Mouse (Mus musculus): Measurements from ENCODE around the gene Ralgps1. TPM values are rescaled to one million over a fixed set of nuclear protein-coding genes. Genes with fewer than 3 reads are reported as not detected.
A peak's percentile ranks its signal among the peaks of the same experiment; 100 is the strongest.

Ralgps1 gene
- polyA plus RNA-seq, 1 experiment from 2014 or later = 8.0 TPM

DNA sequence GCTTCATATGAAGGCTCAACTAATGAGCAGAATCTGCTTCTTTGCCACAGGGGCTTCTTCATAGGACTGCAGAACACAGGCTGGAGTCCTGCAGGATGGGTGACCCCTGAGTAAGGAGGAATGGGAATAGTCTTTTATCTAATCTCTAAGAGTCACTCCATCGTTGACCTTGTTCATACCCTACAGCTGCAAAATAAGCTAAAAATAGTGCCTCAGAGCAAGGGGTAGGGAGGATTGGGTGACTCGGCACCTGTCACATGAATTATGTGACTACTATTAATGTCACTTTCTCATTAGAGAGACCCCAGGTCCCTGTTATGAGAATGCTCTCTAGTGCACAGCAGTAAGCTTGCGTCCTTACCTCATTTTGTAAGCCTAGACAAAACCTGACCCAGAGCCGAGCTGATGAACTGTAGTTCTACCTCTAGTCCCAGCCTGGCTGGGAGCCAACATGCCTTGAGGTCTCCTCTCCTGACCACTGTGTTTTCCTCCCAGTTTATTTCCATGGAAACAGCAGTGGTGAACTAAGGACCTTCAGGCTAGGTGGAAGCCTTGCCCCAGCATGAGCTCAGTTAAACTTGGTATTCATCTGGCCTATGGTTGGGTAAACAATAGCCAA lies 117.6 kb downstream of the Ralgps1 start:
- WGBS = 54% methylated on average over 4 of the region's 4 CpGs

DNA sequence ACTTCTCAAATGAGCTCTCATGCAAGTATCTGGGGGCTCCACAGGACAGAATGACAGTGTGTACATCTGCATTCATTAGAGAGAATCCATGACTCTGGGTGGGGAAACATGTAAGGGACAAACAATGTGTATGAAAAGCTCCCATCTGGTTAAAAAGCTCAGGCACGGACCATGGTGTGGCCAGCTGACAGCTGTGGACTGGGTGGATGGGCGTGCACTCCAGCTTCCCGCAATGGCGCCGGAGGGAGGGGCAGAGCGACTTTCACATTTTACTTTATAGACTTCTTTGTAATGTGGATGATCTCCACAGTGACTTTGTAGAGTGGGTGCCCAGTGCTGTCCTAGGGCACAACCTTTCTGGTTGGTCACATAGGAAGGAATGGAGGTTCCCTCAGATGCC lies 118.5 kb downstream of the Ralgps1 start:
- no peaks in the 10 kb centered on the region for H3K36me3 ChIP-seq (ENCODE audit: control insufficient read depth, insufficient read depth, low read length)
- no peak overlapping the region for H3K4me2 ChIP-seq (ENCODE audit: low read depth, low read length)
- no peaks in the 10 kb centered on the region for H3K9me3 ChIP-seq (replicated peaks; ENCODE audit: control insufficient read depth, low read length)
- no peak for ATAC-seq (ENCODE audit: insufficient read depth, low FRiP score)
- 85% methylated on average over 6 of the region's 6 CpGs for WGBS
- 0 out of 2 replicates have a peak, but pooled peaks cover 12% of the 10 kb centered on the region for H3K4me1 ChIP-seq (ENCODE audit: control insufficient read depth, insufficient read depth, low read length)
- no peak overlapping the region for H3K27ac ChIP-seq (ENCODE audit: low read length)
- no peaks in the 10 kb centered on the region for H3K27me3 ChIP-seq (ENCODE audit: control insufficient read depth, insufficient read depth, low read length)
- no peak overlapping the region for H3K9ac ChIP-seq (ENCODE audit: low read length)
- no peak overlapping the region for H3K4me3 ChIP-seq (replicated peaks; ENCODE audit: low read length)

More for the DNA sequence above, 117.6 kb downstream of the Ralgps1 start:
- H3K27ac ChIP-seq (ENCODE audit: low read length) = no peak overlapping the region
- H3K4me3 ChIP-seq (replicated peaks; ENCODE audit: low read length) = no peak overlapping the region
- no peaks in the 10 kb centered on the region for H3K27me3 ChIP-seq (ENCODE audit: control insufficient read depth, insufficient read depth, low read length)
- no peaks in the 10 kb centered on the region for H3K36me3 ChIP-seq (ENCODE audit: control insufficient read depth, insufficient read depth, low read length)
- ATAC-seq (ENCODE audit: insufficient read depth, low FRiP score) = no peak
- H3K4me2 ChIP-seq (ENCODE audit: low read depth, low read length) = no peak overlapping the region
- H3K4me1 ChIP-seq (ENCODE audit: control insufficient read depth, insufficient read depth, low read length) = 0 out of 2 replicates have a peak, but pooled peaks cover 12% of the 10 kb centered on the region
- H3K9me3 ChIP-seq (replicated peaks; ENCODE audit: control insufficient read depth, low read length) = no peaks in the 10 kb centered on the region
- no peak overlapping the region for H3K9ac ChIP-seq (ENCODE audit: low read length)

DNA sequence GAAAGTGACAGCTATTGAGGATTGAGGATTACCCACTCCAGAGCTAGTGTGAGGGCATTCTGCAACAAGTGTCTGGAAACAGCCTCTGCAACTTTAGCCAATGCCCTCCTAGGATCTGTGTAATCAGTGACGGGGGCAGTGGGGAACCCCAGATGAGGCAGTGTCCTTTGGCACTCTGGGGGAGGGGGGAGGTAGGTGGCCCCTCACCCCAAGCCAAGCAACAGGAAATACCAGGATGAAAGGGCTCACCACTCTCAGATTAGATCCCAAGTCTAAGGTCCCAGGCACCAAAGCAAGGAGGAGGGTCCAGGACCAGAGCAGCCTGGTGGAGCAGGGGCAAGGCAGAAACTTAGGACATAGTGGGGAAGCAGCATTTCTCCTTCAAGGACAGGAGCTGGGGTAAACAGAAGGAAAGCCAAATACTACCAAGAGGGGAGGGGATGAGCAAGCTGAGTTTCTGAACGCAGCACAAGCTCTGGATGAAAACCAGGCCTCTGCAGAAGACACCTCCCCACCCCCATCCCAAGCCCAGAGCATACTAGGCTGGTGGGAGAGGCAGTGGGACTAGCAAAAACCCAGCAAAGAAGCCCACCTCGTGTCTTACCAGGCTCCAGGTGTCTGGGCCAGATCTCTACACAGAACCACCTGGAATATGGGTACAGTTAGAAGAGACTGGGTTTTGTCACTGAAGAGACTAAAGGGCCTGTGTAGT lies 121.2 kb downstream of the Ralgps1 start:
- H3K27me3 ChIP-seq (ENCODE audit: control insufficient read depth, insufficient read depth, low read length) = no peaks in the 10 kb centered on the region
- H3K27ac ChIP-seq (ENCODE audit: low read length) = peak overlapping the region; percentile 11; the same call in 1 of the 2 replicates
- 0 out of 2 replicates have a peak, but pooled peaks cover 12% of the 10 kb centered on the region for H3K4me1 ChIP-seq (ENCODE audit: control insufficient read depth, insufficient read depth, low read length)
- no peaks in the 10 kb centered on the region for H3K9me3 ChIP-seq (replicated peaks; ENCODE audit: control insufficient read depth, low read length)
- 0 out of 2 replicates have a peak overlapping the region, but pooled peaks have one; percentile 32 for H3K9ac ChIP-seq (ENCODE audit: low read length)
- peak; percentile 39; the same call in 1 of the 2 replicates for ATAC-seq (ENCODE audit: insufficient read depth, low FRiP score)
- H3K4me2 ChIP-seq (ENCODE audit: low read depth, low read length) = no peak overlapping the region
- 0 out of 2 replicates have a peak, but pooled peaks cover 4% of the 10 kb centered on the region for H3K36me3 ChIP-seq (ENCODE audit: control insufficient read depth, insufficient read depth, low read length)
- WGBS = 30% methylated on average over 3 of the region's 3 CpGs
- no peak overlapping the region for H3K4me3 ChIP-seq (replicated peaks; ENCODE audit: low read length)

DNA sequence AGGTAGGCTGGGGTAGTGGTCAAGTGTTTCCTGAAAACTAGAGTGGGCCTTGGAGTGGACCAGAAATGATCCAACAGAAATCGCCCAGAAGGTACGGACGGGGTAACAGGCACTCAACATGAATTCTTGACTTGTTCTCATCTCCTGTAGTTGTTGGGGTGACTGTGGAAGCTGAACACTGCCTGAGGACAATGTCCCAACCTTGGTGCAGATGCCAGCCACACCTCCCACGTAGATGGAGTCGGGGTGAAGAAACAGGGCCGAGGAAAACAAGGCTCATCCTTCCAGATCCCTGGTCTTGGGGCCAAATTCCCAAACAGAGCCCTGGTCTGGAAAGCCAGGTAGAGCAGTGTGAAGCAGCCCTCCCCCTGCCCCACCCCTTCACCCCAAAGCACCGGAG lies 122.7 kb downstream of the Ralgps1 start:
- no peaks in the 10 kb centered on the region for H3K9me3 ChIP-seq (replicated peaks; ENCODE audit: control insufficient read depth, low read length)
- 0 out of 2 replicates have a peak, but pooled peaks cover 6% of the 10 kb centered on the region for H3K4me1 ChIP-seq (ENCODE audit: control insufficient read depth, insufficient read depth, low read length)
- H3K27me3 ChIP-seq (ENCODE audit: control insufficient read depth, insufficient read depth, low read length) = no peaks in the 10 kb centered on the region
- ATAC-seq (ENCODE audit: insufficient read depth, low FRiP score) = no peak
- WGBS = 85% methylated on average over 7 of the region's 7 CpGs
- H3K27ac ChIP-seq (ENCODE audit: low read length) = no peak overlapping the region
- no peak overlapping the region for H3K4me3 ChIP-seq (replicated peaks; ENCODE audit: low read length)
- 0 out of 2 replicates have a peak, but pooled peaks cover 4% of the 10 kb centered on the region for H3K36me3 ChIP-seq (ENCODE audit: control insufficient read depth, insufficient read depth, low read length)
- no peak overlapping the region for H3K4me2 ChIP-seq (ENCODE audit: low read depth, low read length)
- no peak overlapping the region for H3K9ac ChIP-seq (ENCODE audit: low read length)

DNA sequence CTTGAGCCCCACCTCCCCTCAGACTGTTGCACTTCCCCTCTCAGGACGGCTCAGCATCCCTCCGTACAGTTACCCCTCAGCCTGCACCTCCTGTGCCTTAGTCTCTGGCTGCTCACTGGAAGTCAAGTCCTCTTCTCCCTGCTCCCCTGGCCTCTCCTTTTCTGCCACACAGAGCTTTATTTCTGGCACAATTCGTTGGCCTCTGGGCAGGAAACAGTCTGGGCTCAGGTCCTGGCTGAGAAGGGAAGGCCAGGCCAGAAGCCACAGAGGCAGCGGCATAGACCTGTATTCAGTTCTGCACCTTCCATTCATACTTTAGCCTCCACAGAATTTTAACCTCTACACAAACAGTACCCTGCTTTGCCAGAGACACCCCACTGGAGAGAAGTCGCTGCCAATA lies 124.4 kb downstream of the Ralgps1 start:
- Histone ChIP-seq H3K27me3 (ENCODE audit: control insufficient read depth, insufficient read depth, low read length) (no peaks in the 10 kb centered on the region), H3K4me3 (replicated peaks; ENCODE audit: low read length) (no peak overlapping the region), H3K9ac (ENCODE audit: low read length) (no peak overlapping the region), H3K4me1 (ENCODE audit: control insufficient read depth, insufficient read depth, low read length) (0 out of 2 replicates have a peak, but pooled peaks cover 6% of the 10 kb centered on the region), H3K4me2 (ENCODE audit: low read depth, low read length) (no peak overlapping the region), H3K9me3 (replicated peaks; ENCODE audit: control insufficient read depth, low read length) (no peaks in the 10 kb centered on the region), H3K36me3 (ENCODE audit: control insufficient read depth, insufficient read depth, low read length) (0 out of 2 replicates have a peak, but pooled peaks cover 4% of the 10 kb centered on the region), H3K27ac (ENCODE audit: low read length) (no peak overlapping the region)
- ATAC-seq (ENCODE audit: insufficient read depth, low FRiP score) = no peak
- 76% methylated on average over 5 of the region's 5 CpGs for WGBS

DNA sequence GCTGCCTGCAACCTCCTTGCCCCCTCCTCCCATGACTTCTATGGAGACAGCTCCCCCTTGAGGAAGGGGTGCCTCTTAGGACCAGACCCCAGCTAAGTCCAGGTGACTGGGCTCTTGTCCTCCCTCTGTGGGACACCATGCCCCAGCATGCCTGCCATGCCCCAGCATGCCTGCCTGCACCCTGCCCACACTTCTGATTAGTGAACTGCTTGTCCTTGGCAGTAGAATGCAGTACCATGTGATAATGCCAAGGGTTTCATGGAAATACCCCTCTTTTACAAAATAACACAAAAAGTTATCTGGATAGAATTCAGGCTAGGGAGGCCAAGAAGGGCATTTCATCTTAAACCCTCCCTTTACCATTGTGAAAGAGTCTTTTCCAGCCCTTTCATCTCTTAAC lies 125.9 kb downstream of the Ralgps1 start:
- no peak overlapping the region for H3K4me2 ChIP-seq (ENCODE audit: low read depth, low read length)
- ATAC-seq (ENCODE audit: insufficient read depth, low FRiP score) = no peak

DNA sequence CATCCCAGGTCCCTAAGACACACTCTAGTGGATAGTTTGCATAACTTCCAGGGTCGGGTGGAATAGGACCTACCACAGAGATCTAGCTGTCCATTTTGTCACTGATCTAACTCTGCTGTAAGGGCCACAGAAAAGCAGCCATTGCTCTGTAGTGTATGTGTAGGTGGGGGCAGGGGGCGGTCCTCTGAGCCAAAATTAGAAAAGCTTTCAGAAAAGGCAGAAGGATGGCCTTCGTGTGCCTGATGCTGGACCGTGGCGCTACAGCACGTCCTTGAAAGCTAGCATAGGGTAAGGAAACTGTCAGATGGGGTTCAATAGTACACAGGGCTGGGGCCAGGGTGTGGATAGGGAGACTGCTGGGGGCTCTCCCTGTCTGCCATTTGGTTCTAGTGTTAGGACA lies 126.4 kb downstream of the Ralgps1 start:
- Histone ChIP-seq H3K36me3 (ENCODE audit: control insufficient read depth, insufficient read depth, low read length) (0 out of 2 replicates have a peak, but pooled peaks cover 4% of the 10 kb centered on the region), H3K9ac (ENCODE audit: low read length) (no peak overlapping the region), H3K27ac (ENCODE audit: low read length) (no peak overlapping the region), H3K27me3 (ENCODE audit: control insufficient read depth, insufficient read depth, low read length) (no peaks in the 10 kb centered on the region), H3K9me3 (replicated peaks; ENCODE audit: control insufficient read depth, low read length) (no peaks in the 10 kb centered on the region), H3K4me1 (ENCODE audit: control insufficient read depth, insufficient read depth, low read length) (0 out of 2 replicates have a peak, but pooled peaks cover 1% of the 10 kb centered on the region), H3K4me2 (ENCODE audit: low read depth, low read length) (no peak overlapping the region), H3K4me3 (replicated peaks; ENCODE audit: low read length) (no peak overlapping the region)
- 78% methylated on average over 6 of the region's 6 CpGs for WGBS
- no peak for ATAC-seq (ENCODE audit: insufficient read depth, low FRiP score)

More for the DNA sequence above, 125.9 kb downstream of the Ralgps1 start:
- no peak overlapping the region for H3K27ac ChIP-seq (ENCODE audit: low read length)
- H3K4me1 ChIP-seq (ENCODE audit: control insufficient read depth, insufficient read depth, low read length) = 0 out of 2 replicates have a peak, but pooled peaks cover 6% of the 10 kb centered on the region
- no peaks in the 10 kb centered on the region for H3K9me3 ChIP-seq (replicated peaks; ENCODE audit: control insufficient read depth, low read length)
- H3K4me3 ChIP-seq (replicated peaks; ENCODE audit: low read length) = no peak overlapping the region
- no peaks in the 10 kb centered on the region for H3K27me3 ChIP-seq (ENCODE audit: control insufficient read depth, insufficient read depth, low read length)
- no peak overlapping the region for H3K9ac ChIP-seq (ENCODE audit: low read length)
- 0 out of 2 replicates have a peak, but pooled peaks cover 4% of the 10 kb centered on the region for H3K36me3 ChIP-seq (ENCODE audit: control insufficient read depth, insufficient read depth, low read length)

DNA sequence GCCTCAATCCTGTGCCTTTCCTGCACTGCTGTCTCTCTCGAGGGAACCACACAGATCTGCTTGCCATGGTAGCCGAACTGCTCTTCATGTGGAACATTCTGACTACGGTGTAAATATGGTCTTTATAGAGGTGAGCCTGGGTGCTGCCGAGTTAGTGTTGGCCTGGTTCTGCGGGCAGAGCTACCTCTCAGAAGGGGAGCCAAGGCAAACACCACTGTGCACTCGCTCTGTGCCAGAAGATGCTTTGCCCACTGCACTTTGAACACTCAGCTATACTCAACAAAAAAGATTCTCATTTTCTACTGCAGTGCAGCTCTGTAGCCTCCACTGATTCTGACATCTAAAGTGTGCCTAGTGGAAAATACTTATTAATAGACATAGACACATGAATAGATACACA lies 133.7 kb downstream of the Ralgps1 start:
- H3K36me3 ChIP-seq (ENCODE audit: control insufficient read depth, insufficient read depth, low read length) = no peaks in the 10 kb centered on the region
- H3K27me3 ChIP-seq (ENCODE audit: control insufficient read depth, insufficient read depth, low read length) = no peaks in the 10 kb centered on the region
- no peaks in the 10 kb centered on the region for H3K4me1 ChIP-seq (ENCODE audit: control insufficient read depth, insufficient read depth, low read length)
- no peak overlapping the region for H3K4me3 ChIP-seq (replicated peaks; ENCODE audit: low read length)
- H3K9ac ChIP-seq (ENCODE audit: low read length) = no peak overlapping the region
- no peak for ATAC-seq (ENCODE audit: insufficient read depth, low FRiP score)
- H3K4me2 ChIP-seq (ENCODE audit: low read depth, low read length) = no peak overlapping the region
- H3K9me3 ChIP-seq (replicated peaks; ENCODE audit: control insufficient read depth, low read length) = no peaks in the 10 kb centered on the region
- no peak overlapping the region for H3K27ac ChIP-seq (ENCODE audit: low read length)
- WGBS = 83% methylated on average over 6 of the region's 6 CpGs

DNA sequence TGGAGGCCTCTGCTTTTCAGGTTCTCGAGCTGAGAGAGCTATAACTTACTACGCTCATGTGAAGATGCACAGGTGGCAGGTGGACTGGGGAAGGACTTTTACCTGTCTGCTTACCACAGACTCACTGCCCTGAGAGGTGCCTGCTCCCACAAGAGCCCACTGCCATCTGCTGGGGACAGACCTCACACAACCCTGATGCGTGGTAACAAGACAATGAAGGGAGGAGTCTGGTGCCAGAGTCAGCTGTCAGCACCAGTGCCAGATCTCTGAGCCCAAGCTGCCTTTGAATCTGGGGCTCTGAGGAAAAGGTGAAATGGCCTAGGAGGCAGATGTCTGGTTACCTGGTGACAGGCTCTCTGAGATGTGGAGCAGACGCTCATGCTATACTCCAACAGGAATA lies 136.4 kb downstream of the Ralgps1 start:
- H3K9me3 ChIP-seq (replicated peaks; ENCODE audit: control insufficient read depth, low read length) = no peaks in the 10 kb centered on the region
- H3K4me2 ChIP-seq (ENCODE audit: low read depth, low read length) = no peak overlapping the region
- H3K36me3 ChIP-seq (ENCODE audit: control insufficient read depth, insufficient read depth, low read length) = no peaks in the 10 kb centered on the region
- ATAC-seq (ENCODE audit: insufficient read depth, low FRiP score) = no peak
- WGBS = 79% methylated on average over 4 of the region's 4 CpGs
- no peaks in the 10 kb centered on the region for H3K4me1 ChIP-seq (ENCODE audit: control insufficient read depth, insufficient read depth, low read length)
- no peak overlapping the region for H3K4me3 ChIP-seq (replicated peaks; ENCODE audit: low read length)
- no peak overlapping the region for H3K27ac ChIP-seq (ENCODE audit: low read length)
- no peaks in the 10 kb centered on the region for H3K27me3 ChIP-seq (ENCODE audit: control insufficient read depth, insufficient read depth, low read length)
- H3K9ac ChIP-seq (ENCODE audit: low read length) = no peak overlapping the region
